23 mouse cellular contexts compared by ENCODE assay signal in the genomic region with DNA sequence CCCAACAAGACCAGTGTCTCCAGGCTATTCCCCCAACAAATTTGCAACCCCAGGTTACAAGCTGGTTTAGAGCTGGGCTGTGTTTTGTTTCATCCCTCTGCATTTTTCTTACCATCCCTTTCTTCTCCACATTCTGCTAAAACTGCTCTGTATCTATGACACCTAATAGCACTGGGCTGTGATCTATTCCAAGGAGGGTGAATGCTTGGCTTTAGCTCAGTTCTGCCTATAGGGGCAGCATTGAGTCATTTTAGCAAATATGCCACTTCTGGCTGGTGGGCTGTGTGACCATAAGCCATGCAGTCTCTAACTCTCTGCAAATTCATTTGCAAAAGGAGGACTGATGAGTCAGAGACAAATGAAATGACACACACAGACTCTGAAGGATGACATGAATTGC. TPM values are rescaled to one million over a fixed set of nuclear protein-coding genes. Genes with fewer than 3 reads are reported as not detected.
A peak's percentile ranks its signal among the peaks of the same experiment; 100 is the strongest.
DNase-seq lines count a peak whose midpoint lies in the region; ATAC-seq and TF ChIP-seq lines count a peak whose summit lies in the region.
"Not testable (repeated sequence)": the region's sequence is repeated elsewhere in the genome, so short reads cannot be mapped to it uniquely, and the experiment has no call there.
"Had no signal": no experiment of that assay in that cellular context is flagged by ENCODE, and none has a peak within 500 bp of the region (broad histone marks: within the 10 kb centered on the region; RNA-seq: fewer than 3 reads in every experiment).

No protein-coding gene starts in this region.

- H3K36me3 ChIP-seq in CH12.LX (replicated peaks in 1 of 2; ENCODE audit: control insufficient read depth in 1 of 2, insufficient read depth in 1 of 2, low read length in 1 of 2); heart, adult 2 months (ENCODE audit: control insufficient read depth, insufficient read depth, low read length); kidney, postnatal 0 days (ENCODE audit: insufficient read depth, low read length); lung, postnatal 0 days (ENCODE audit: insufficient read depth, low read length): not testable (repeated sequence)

- DNase-seq in CH12.LX (ENCODE audit: extremely low read depth) = peak; percentile 12
- DNase-seq in adrenal gland, postnatal 14 days = peak; percentile 13
- peak; percentile 27 for DNase-seq in embryo, embryonic 11 days
- DNase-seq in heart, adult 2 months; kidney, postnatal 0 days (ENCODE audit: low spot score); lung, postnatal 0 days (ENCODE audit: low spot score): not testable (repeated sequence)
- peak; percentile 17 for DNase-seq in retina, embryonic 14.5 days (ENCODE audit: low spot score)

- H3K9ac ChIP-seq in CH12.LX (ENCODE audit: insufficient read depth, low read depth); heart, adult 2 months (ENCODE audit: low read depth, low read length); kidney, postnatal 0 days (ENCODE audit: low read depth, low read length); lung, postnatal 0 days (replicated peaks; ENCODE audit: low read depth): not testable (repeated sequence)

- dilution Hi-C loops in CH12.LX (cut with MboI; ENCODE audit: extremely low pct_ligation_motif_present, extremely low pct_unique_long_range_greater_than_20kb, low sequenced_read_pairs) = not testable (repeated sequence)

- TF ChIP-seq RAD21 in CH12.LX (IDR thresholded peaks at IDR 0.05; ENCODE audit: low read depth, low read length) = not testable (repeated sequence)

- ATAC-seq in kidney, postnatal 0 days (replicated peaks; ENCODE audit: low FRiP score, low read depth); lung, postnatal 0 days: not testable (repeated sequence)

- TF ChIP-seq CTCF in CH12.LX (conservative IDR thresholded peaks at IDR 0.05 in 1 of 2, IDR thresholded peaks at IDR 0.05 in 1 of 2; ENCODE audit: low read depth in 2 of 2, low read length in 2 of 2) = peak; percentile 28 to 38; a peak in 2 of 4 replicates
- TF ChIP-seq CTCF in heart, adult 2 months (IDR thresholded peaks at IDR 0.05) = peak; percentile 24; the same call in 1 of the 2 replicates
- peak; percentile 50; the same call in 1 of the 2 replicates for TF ChIP-seq CTCF in kidney, postnatal 0 days (IDR thresholded peaks at IDR 0.05; ENCODE audit: low read depth)
- TF ChIP-seq CTCF in lung, postnatal 0 days (IDR thresholded peaks at IDR 0.05) = peak; percentile 41; the same call in 1 of the 2 replicates

- TF ChIP-seq POLR2A in CH12.LX (IDR thresholded peaks at IDR 0.05; ENCODE audit: low read depth, low read length); heart, adult 2 months (IDR thresholded peaks at IDR 0.05; ENCODE audit: insufficient read depth, low read depth, low read length): not testable (repeated sequence)

- not testable (repeated sequence) for H3K4me1 ChIP-seq in CH12.LX (ENCODE audit: control insufficient read depth in 1 of 2, insufficient read depth in 2 of 2); heart, adult 2 months (ENCODE audit: control insufficient read depth, insufficient read depth, low read length); kidney, postnatal 0 days (replicated peaks; ENCODE audit: insufficient read depth, low read length); lung, postnatal 0 days (ENCODE audit: insufficient read depth, low read depth, low read length)

- intact Hi-C loops in heart, adult 2 months (cut with DNase I) = not testable (repeated sequence)

- not testable (repeated sequence) for H3K27ac ChIP-seq in CH12.LX (ENCODE audit: insufficient read depth, low read depth); heart, adult 2 months; kidney, postnatal 0 days; lung, postnatal 0 days (ENCODE audit: low read length)

- H3K4me3 ChIP-seq in CH12.LX (replicated peaks in 1 of 3; ENCODE audit: low read depth in 2 of 3, low read length in 2 of 3, poor library complexity in 1 of 3); heart, adult 2 months; kidney, postnatal 0 days (replicated peaks; ENCODE audit: low read depth, low read length); lung, postnatal 0 days (ENCODE audit: low read depth, low read length): not testable (repeated sequence)

- in situ Hi-C loops in CH12.LX (cut with MboI; ENCODE audit: low pct_ligation_motif_present, low pct_unique_long_range_greater_than_20kb, low sequenced_read_pairs) = not testable (repeated sequence)

- not testable (repeated sequence) for H3K79me2 ChIP-seq in CH12.LX (replicated peaks; ENCODE audit: control insufficient read depth, extremely low read depth, insufficient read depth, poor library complexity, severe bottlenecking); heart, adult 2 months (replicated peaks; ENCODE audit: control insufficient read depth, insufficient read depth, low read length)

- TF ChIP-seq EP300 in CH12.LX (IDR thresholded peaks at IDR 0.05; ENCODE audit: low read length); heart, adult 2 months (IDR thresholded peaks at IDR 0.05; ENCODE audit: insufficient read depth, low read depth, low read length); lung, postnatal 0 days (IDR thresholded peaks at IDR 0.05): not testable (repeated sequence)

- not testable (repeated sequence) for H3K9me3 ChIP-seq in CH12.LX (replicated peaks; ENCODE audit: low read length); kidney, postnatal 0 days (replicated peaks; ENCODE audit: low read length); lung, postnatal 0 days (ENCODE audit: low read length)

- not testable (repeated sequence) for H3K4me2 ChIP-seq in CH12.LX (ENCODE audit: insufficient read depth, low read depth, poor library complexity, severe bottlenecking); kidney, postnatal 0 days (ENCODE audit: low read length); lung, postnatal 0 days (replicated peaks; ENCODE audit: low read depth, low read length)

- peaks cover 12% of the 10 kb centered on the region for H3K27me3 ChIP-seq in CH12.LX (replicated peaks)
- H3K27me3 ChIP-seq in heart, adult 2 months (ENCODE audit: control insufficient read depth, insufficient read depth, low read length); kidney, postnatal 0 days (ENCODE audit: insufficient read depth, low read length); lung, postnatal 0 days (replicated peaks; ENCODE audit: insufficient read depth, low read length): not testable (repeated sequence)

RNA-seq across cellular contexts. Expression of a gene that starts 36.4 kb away (rescaled TPM):
- total RNA-seq in CH12.LX (2012; rRNA removed) (0.17 TPM in 1 of 2 replicates, not detected in the other), CH12.LX (2014; rRNA removed) (not detected in 2 replicates)
- not detected in 2 replicates for polyA plus RNA-seq in CH12.LX (2012; ENCODE audit: insufficient read length, low read depth)
- not detected in 2 replicates for total RNA-seq in adrenal gland, postnatal 14 days (2021)
- total RNA-seq in heart, adult 2 months (2021) = not detected
- not detected in 2 replicates for polyA plus RNA-seq in heart, adult 2 months (2012; rRNA removed)
- not detected in 2 replicates for polyA plus RNA-seq in kidney, postnatal 0 days (2015; fragmentation: Nextera tagmentation; extraction: Ambion mirVana)
- not detected in 2 replicates for polyA plus RNA-seq in lung, postnatal 0 days (2015; fragmentation: Nextera tagmentation; extraction: Ambion mirVana)
- total RNA-seq: adrenal gland, postnatal 36 days; gastrocnemius, adult 18-20 months; heart, postnatal 25 days; layer of hippocampus, postnatal 36 days; left cerebral cortex, postnatal 25 days; monocyte, adult 5-6 weeks had no signal
- polyA plus RNA-seq: embryonic facial prominence, embryonic 14.5 days; gonadal fat pad, adult 2 months; heart, embryonic 12.5 days; hindbrain, embryonic 15.5 days; kidney, embryonic 16.5 days; limb, embryonic 14.5 days; liver, embryonic 15.5 days; midbrain, embryonic 10.5 days; neural tube, embryonic 11.5 days; Patski had no signal
